Mouse (Mus musculus) MEL (cell line): ENCODE data around the gene Hipk4.

Source experiments
- CTCF ChIP-seq, 3 experiments: IDR thresholded peaks in 2 of 3; conservative IDR thresholded peaks in 1 of 3; 2 replicates each; pipeline ENCODE4 v1.5.1; 2011 to 2012; ENCODE audit warnings: low read length in 3 of 3, low read depth in 2 of 3, mild to moderate bottlenecking in 2 of 3, improper control_type of control experiment in 1 of 3, inconsistent platforms in 1 of 3, mixed read lengths in 1 of 3, moderate library complexity in 1 of 3; ENCODE audit not compliant: control insufficient read depth in 1 of 3, insufficient read depth in 1 of 3, poor library complexity in 1 of 3, severe bottlenecking in 1 of 3
- EP300 ChIP-seq, 2 experiments: IDR thresholded peaks; 2 replicates each; pipeline ENCODE4 v1.6.1; 2011; ENCODE audit warnings: improper control_type of control experiment in 2 of 2, low read length in 2 of 2, low read depth in 1 of 2, mild to moderate bottlenecking in 1 of 2
- ETS1 ChIP-seq: IDR thresholded peaks from 2 replicates; pipeline ENCODE4 v1.6.1; 2012; ENCODE audit warnings: low read depth, mild to moderate bottlenecking, inconsistent platforms, low read length, improper control_type of control experiment, moderate library complexity
- GATA1 ChIP-seq: IDR thresholded peaks from 2 replicates; pipeline ENCODE4 v1.6.1; 2011; ENCODE audit warnings: low read depth, low read length, improper control_type of control experiment
- MXI1 ChIP-seq: IDR thresholded peaks from 2 replicates; pipeline ENCODE4 v1.6.1; 2011; ENCODE audit warnings: mild to moderate bottlenecking, low read depth, low read length, improper control_type of control experiment
- POLR2A ChIP-seq, 2 experiments: IDR thresholded peaks; 2 replicates each; pipeline ENCODE4 v1.6.1; 2011 to 2012; ENCODE audit warnings: low read length in 2 of 2, mild to moderate bottlenecking in 2 of 2, control low read depth in 1 of 2, improper control_type of control experiment in 1 of 2, low read depth in 1 of 2, moderate library complexity in 1 of 2; ENCODE audit not compliant: control insufficient read depth in 1 of 2, insufficient read depth in 1 of 2, poor library complexity in 1 of 2
- USF2 ChIP-seq, 2 experiments: IDR thresholded peaks; 2 replicates each; pipeline ENCODE4 v1.6.1; 2011 to 2012; ENCODE audit warnings: improper control_type of control experiment in 2 of 2, low read length in 2 of 2, borderline replicate concordance in 1 of 2, inconsistent platforms in 1 of 2, low read depth in 1 of 2, mild to moderate bottlenecking in 1 of 2; ENCODE audit not compliant: insufficient read depth in 1 of 2
- ZC3H11A ChIP-seq: IDR thresholded peaks from 2 replicates; pipeline ENCODE4 v1.6.1; 2012; ENCODE audit warnings: low read depth, mild to moderate bottlenecking, inconsistent platforms, low read length, improper control_type of control experiment
- ZNF384 ChIP-seq: IDR thresholded peaks from 2 replicates; pipeline ENCODE4 v1.6.1; 2012; ENCODE audit warnings: low read depth, mild to moderate bottlenecking, inconsistent platforms, low read length, improper control_type of control experiment

DNA sequence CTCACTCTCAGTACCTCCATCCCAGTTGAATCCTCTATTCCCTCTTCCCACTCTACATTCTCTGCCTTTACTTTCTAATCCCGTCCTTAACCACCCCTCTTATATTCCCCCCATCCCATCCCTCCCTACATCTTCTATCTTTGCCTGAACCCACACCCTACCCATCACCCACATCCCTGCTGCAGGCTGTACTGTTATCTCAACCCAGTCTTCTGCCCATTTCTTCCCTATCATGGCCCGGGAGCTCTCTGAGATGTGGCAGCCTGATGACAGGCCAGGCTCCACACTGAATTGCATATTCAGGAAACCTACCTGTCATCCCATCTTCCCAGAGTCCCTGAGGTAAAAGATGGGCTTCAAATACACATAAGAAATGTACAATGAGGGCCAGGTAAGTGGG is 15.7 kb downstream of the Hipk4 start:
- TF ChIP-seq POLR2A (IDR thresholded peaks at IDR 0.05; ENCODE audit: control insufficient read depth in 1 of 2, insufficient read depth in 1 of 2, low read depth in 1 of 2, low read length in 2 of 2, poor library complexity in 1 of 2) (no peak), MXI1 (no peak), USF2 (IDR thresholded peaks at IDR 0.05; ENCODE audit: borderline replicate concordance in 1 of 2, insufficient read depth in 1 of 2, low read depth in 1 of 2, low read length in 2 of 2) (no peak), ZC3H11A (no peak), CTCF (IDR thresholded peaks at IDR 0.05 in 2 of 3, conservative IDR thresholded peaks at IDR 0.05 in 1 of 3; ENCODE audit: control insufficient read depth in 1 of 3, insufficient read depth in 1 of 3, low read depth in 2 of 3, low read length in 3 of 3, poor library complexity in 1 of 3, severe bottlenecking in 1 of 3) (no peak), EP300 (IDR thresholded peaks at IDR 0.05; ENCODE audit: low read depth in 1 of 2, low read length in 2 of 2) (no peak), ETS1 (no peak), ZNF384 (no peak), GATA1 (no peak)
